Mouse (Mus musculus) limb, embryonic 12.5 days (tissue): ENCODE data around the gene Camta1. TPM values are rescaled to one million over a fixed set of nuclear protein-coding genes. Genes with fewer than 3 reads are reported as not detected.

Source experiments
- ATAC-seq: fragments of 200-750 bp; cut with Nextera tagmentation; 2 replicates; pipeline ENCODE4 v1.8.0; 2017; ENCODE audit warnings: low read depth, moderate TSS enrichment; ENCODE audit not compliant: insufficient number of reproducible peaks, insufficient read depth, low FRiP score, low TSS enrichment
- H3K27ac ChIP-seq: fragments of 300-500 bp; sonication (generic); 2 replicates; pipeline ENCODE4 v1.5.1; 2016; ENCODE audit warnings: mild to moderate bottlenecking, moderate library complexity
- H3K27me3 ChIP-seq: fragments of 300-500 bp; sonication (generic); 2 replicates; pipeline ENCODE4 v1.6.1; 2016; ENCODE audit warnings: mild to moderate bottlenecking, moderate library complexity
- H3K36me3 ChIP-seq: fragments of 300-500 bp; sonication (generic); 2 replicates; pipeline ENCODE4 v1.6.1; 2016; ENCODE audit warnings: mild to moderate bottlenecking, moderate library complexity
- H3K4me1 ChIP-seq: fragments of 300-500 bp; sonication (generic); replicated peaks from 2 replicates; pipeline ENCODE4 v1.6.1; 2016
- H3K4me2 ChIP-seq: fragments of 300-500 bp; sonication (generic); 2 replicates; pipeline ENCODE4 v1.6.1; 2016; ENCODE audit warnings: mild to moderate bottlenecking, moderate library complexity
- H3K4me3 ChIP-seq: fragments of 300-500 bp; sonication (generic); replicated peaks from 2 replicates; pipeline ENCODE4 v1.5.1; 2016; ENCODE audit warnings: mild to moderate bottlenecking
- H3K9ac ChIP-seq: fragments of 300-500 bp; sonication (generic); replicated peaks from 2 replicates; pipeline ENCODE4 v1.6.1; 2016; ENCODE audit warnings: mild to moderate bottlenecking, moderate library complexity
- H3K9me3 ChIP-seq: fragments of 300-500 bp; sonication (generic); 2 replicates; pipeline ENCODE4 v1.6.1; 2016; ENCODE audit warnings: mild to moderate bottlenecking, moderate library complexity
- WGBS: fragments of 180-500 bp; shearing (Covaris S2); methylation state at CpG from one replicate; pipeline ENCODE4 v1.1.7; 2016; 5-methylcytosine and 5-hydroxymethylcytosine counted together
- polyA plus RNA-seq: library from polyadenylated mRNA; unstranded; fragments of >200 nt; fragmentation: Nextera tagmentation; extraction: Ambion mirVana; gene quantifications from 2 replicates; pipeline ENCODE4 v1.2.1, GENCODE M21; 2016

Gene Camta1
- polyA plus RNA-seq, 1 experiment from 2014 or later: 106 TPM

DNA sequence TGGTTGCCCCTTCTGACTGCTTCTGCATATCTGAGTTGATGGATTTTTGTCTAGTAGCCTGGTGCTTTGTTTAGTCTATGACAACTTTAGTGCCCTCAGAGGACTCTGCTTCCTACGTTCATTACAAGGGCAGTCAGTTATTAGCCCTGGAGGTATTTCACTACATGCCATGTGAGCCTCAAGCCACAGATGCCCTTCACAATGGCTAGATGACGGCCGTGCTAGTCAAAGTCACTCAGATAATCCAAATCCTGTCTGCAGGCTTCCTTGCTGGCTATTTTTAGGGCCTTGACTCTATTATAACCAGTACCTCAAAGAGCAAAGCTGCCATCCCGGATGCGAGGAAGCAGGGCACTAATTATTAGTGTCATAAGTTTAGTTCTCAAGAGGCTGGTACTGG, 778.6 kb downstream of the Camta1 start:
- Histone ChIP-seq H3K27me3 (no peaks in the 10 kb centered on the region), H3K9me3 (no peaks in the 10 kb centered on the region), H3K27ac (no peak overlapping the region), H3K4me1 (no peaks in the 10 kb centered on the region), H3K36me3 (peaks cover 76% of the 10 kb centered on the region), H3K4me2 (no peak overlapping the region), H3K9ac (no peak overlapping the region), H3K4me3 (no peak overlapping the region)
- 70% methylated on average over 5 of the region's 5 CpGs for WGBS
- ATAC-seq: no peak

DNA sequence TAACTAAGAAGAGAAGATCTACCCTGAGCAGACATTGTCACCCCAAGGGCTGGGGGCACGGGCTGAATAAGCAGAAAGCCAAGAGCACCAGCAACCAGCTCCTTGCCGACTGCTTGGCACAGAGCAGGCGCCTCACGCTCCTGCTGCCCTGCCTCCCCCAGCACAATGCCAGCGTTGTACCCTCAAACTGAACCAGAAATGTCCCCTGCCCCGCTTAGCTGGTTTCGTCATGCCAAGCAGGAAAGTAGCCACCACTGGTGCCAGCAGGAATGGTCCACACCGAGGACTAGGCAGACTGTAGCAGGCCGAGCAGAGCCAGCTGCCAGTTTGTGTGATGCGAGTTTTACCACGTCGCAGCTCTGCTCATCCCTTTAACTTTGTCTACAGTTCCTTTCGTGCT, 779.7 kb downstream of the Camta1 start:
- H3K9me3 ChIP-seq: no peaks in the 10 kb centered on the region
- H3K36me3 ChIP-seq: peaks cover 81% of the 10 kb centered on the region
- no peaks in the 10 kb centered on the region for H3K27me3 ChIP-seq
- 94% methylated on average over 13 of the region's 13 CpGs for WGBS
- H3K4me1 ChIP-seq: no peaks in the 10 kb centered on the region
- H3K27ac ChIP-seq: no peak overlapping the region
- H3K4me3 ChIP-seq: no peak overlapping the region
- no peak overlapping the region for H3K4me2 ChIP-seq
- no peak overlapping the region for H3K9ac ChIP-seq
- no peak for ATAC-seq

DNA sequence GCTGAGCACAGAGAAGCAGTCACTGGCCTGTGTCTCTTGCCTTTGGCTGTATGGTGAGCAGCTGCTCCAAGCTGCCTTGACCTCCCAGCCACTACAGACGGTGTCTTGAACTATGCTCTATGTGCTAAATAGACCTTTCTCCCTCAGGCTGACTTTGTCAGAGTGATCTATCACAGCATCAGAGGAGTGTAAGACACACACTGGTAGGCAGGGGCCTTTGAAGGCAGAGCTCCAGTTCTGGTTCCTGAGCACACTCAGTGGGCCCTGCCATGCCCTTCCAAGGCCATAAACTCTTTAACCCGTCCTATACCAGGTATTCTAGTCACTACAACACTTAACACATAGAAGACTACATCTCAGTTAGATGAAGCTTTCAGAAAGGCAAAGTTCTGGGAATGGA, 780.3 kb downstream of the Camta1 start:
- no peaks in the 10 kb centered on the region for H3K27me3 ChIP-seq
- peaks cover 87% of the 10 kb centered on the region for H3K36me3 ChIP-seq
- H3K27ac ChIP-seq: no peak overlapping the region
- H3K4me1 ChIP-seq: no peaks in the 10 kb centered on the region
- H3K9ac ChIP-seq: no peak overlapping the region
- 65% methylated on average over 2 of the region's 2 CpGs for WGBS
- no peak overlapping the region for H3K4me2 ChIP-seq
- no peaks in the 10 kb centered on the region for H3K9me3 ChIP-seq
- ATAC-seq: no peak
- no peak overlapping the region for H3K4me3 ChIP-seq

DNA sequence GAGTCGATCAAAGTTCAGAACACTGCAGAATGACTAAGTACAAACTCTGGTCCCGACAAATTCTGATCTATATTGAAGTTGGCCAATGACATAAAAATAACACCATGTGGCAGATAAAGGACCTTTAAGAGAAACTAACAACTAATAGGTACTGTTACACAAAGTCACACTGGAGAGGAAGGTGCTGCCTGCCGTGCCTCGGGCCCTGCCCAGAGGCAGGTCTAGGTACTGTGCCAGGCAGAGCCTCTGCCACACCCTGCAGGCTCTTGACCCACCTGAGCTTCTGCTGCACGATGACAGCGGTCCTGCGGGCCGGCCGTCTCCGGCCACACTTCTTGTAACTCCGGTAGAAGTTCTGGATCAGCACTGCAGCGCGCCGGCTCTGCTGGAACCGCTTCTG, 786.9 kb downstream of the Camta1 start:
- WGBS: 94% methylated on average over 15 of the region's 15 CpGs
- no peak overlapping the region for H3K4me2 ChIP-seq
- no peak overlapping the region for H3K4me3 ChIP-seq
- H3K27me3 ChIP-seq: no peaks in the 10 kb centered on the region
- H3K36me3 ChIP-seq: peaks cover 66% of the 10 kb centered on the region
- H3K4me1 ChIP-seq: no peaks in the 10 kb centered on the region
- no peak overlapping the region for H3K27ac ChIP-seq
- ATAC-seq: no peak
- no peaks in the 10 kb centered on the region for H3K9me3 ChIP-seq
- no peak overlapping the region for H3K9ac ChIP-seq

DNA sequence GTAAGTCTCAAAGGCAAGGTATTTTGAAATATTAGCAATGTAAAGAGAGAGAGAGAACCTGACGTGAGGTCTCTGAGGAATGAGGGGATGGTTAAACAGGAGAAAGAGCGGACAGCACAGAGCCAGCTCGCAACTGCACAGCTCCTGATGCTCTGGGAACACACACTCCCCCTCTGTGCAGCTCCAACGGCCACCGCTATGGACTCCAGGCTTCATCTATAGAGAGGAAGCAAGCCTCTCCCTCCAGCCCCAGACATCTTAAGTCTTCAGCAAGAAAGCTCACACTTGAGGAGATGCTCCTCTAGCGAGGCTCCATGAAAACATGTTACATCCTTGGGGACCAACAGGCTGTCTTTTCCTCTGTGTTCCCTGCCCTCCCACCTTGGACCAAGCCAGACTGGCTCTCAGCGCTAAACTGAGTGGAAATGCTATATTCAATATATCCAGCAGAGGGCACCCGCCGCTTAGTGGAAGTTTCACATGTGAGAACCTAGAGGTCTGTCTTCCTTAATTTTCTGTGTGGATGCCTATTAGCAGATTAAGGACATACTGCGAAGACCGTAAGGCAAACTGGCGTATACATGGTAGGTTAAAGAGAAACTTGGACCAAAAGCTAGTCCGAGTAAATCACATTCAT, 788.5 kb downstream of the Camta1 start:
- no peak overlapping the region for H3K27ac ChIP-seq
- ATAC-seq: no peak; the same call in 1 of the 2 replicates
- H3K36me3 ChIP-seq: peaks cover 54% of the 10 kb centered on the region
- H3K4me2 ChIP-seq: no peak overlapping the region
- WGBS: 55% methylated on average over 13 of the region's 13 CpGs
- H3K27me3 ChIP-seq: no peaks in the 10 kb centered on the region
- H3K9me3 ChIP-seq: no peaks in the 10 kb centered on the region
- H3K4me1 ChIP-seq: no peaks in the 10 kb centered on the region
- no peak overlapping the region for H3K4me3 ChIP-seq
- H3K9ac ChIP-seq: no peak overlapping the region

DNA sequence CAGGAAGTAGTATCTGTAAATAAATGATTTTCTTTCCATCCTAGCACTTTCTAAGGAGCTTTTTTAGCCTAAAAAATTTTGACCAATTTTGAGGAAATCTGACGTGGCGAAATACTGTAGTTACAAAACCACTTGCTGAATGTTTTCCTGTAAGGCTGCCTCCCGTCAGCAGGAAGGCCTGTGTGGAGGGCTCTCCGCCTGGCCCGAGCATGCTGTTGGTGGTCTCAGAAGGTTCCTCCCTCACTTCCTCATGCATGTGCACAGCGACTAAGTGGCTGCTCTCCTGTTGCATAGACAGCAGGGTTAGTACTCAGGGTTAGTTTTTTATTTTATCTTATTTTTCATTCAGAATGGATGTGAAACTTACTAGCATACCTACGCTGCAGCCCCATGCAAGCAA, 790.7 kb downstream of the Camta1 start:
- no peaks in the 10 kb centered on the region for H3K4me1 ChIP-seq
- ATAC-seq: no peak
- no peak overlapping the region for H3K27ac ChIP-seq
- no peak overlapping the region for H3K4me3 ChIP-seq
- no peaks in the 10 kb centered on the region for H3K27me3 ChIP-seq
- H3K36me3 ChIP-seq: peaks cover 34% of the 10 kb centered on the region
- no peaks in the 10 kb centered on the region for H3K9me3 ChIP-seq
- H3K4me2 ChIP-seq: no peak overlapping the region
- WGBS: 85% methylated on average over 7 of the region's 7 CpGs
- H3K9ac ChIP-seq: no peak overlapping the region

DNA sequence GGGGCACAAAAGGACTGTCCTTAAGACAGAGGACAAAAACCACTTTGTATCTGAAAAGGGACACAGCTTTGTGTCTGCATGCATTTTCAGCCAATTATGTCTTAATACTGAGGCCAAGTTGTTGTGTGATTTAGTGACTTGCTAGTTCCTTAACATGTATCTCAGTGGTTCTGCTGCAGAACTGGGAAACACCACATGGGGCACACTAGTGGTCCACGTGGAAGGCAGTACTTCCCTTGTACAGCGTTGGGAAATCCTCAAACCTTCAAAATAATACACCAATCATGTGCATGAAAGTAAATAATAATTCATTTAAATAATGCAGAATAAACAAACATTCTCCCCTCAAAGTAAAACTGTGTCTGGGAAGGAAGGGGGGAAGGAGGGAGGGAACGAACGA, 792.9 kb downstream of the Camta1 start:
- ATAC-seq: no peak
- Histone ChIP-seq H3K27ac (no peak overlapping the region), H3K4me1 (no peaks in the 10 kb centered on the region), H3K36me3 (0 out of 2 replicates have a peak, but pooled peaks cover 14% of the 10 kb centered on the region), H3K27me3 (no peaks in the 10 kb centered on the region), H3K4me2 (no peak overlapping the region), H3K9ac (no peak overlapping the region), H3K4me3 (no peak overlapping the region), H3K9me3 (no peaks in the 10 kb centered on the region)
- WGBS: 76% methylated on average over 4 of the region's 4 CpGs

DNA sequence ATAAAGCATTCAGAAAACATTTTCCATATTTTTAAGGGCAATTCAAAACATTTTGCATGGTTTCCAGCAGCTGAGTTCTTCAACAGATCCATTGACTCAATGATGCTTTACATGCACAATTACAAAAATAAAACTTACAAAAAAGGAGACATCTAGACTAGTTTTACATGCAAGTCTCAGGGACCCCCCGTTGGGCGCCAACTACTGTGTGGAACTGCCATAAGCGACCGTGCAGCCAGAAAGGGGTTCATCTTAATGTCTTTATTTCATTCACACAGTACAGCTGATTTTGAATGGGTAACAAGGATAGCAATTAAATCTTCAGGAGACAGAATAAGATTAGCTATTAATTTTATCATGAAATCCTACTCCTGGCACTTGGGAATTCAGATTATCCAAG, 802.1 kb downstream of the Camta1 start:
- no peak overlapping the region for H3K9ac ChIP-seq
- no peaks in the 10 kb centered on the region for H3K27me3 ChIP-seq
- no peak overlapping the region for H3K4me2 ChIP-seq
- peaks cover 10% of the 10 kb centered on the region for H3K4me1 ChIP-seq
- no peak for ATAC-seq
- 0 out of 2 replicates have a peak, but pooled peaks cover 4% of the 10 kb centered on the region for H3K9me3 ChIP-seq
- 96% methylated on average over 4 of the region's 4 CpGs for WGBS
- no peak overlapping the region for H3K27ac ChIP-seq
- H3K36me3 ChIP-seq: peaks cover 18% of the 10 kb centered on the region
- H3K4me3 ChIP-seq: no peak overlapping the region

DNA sequence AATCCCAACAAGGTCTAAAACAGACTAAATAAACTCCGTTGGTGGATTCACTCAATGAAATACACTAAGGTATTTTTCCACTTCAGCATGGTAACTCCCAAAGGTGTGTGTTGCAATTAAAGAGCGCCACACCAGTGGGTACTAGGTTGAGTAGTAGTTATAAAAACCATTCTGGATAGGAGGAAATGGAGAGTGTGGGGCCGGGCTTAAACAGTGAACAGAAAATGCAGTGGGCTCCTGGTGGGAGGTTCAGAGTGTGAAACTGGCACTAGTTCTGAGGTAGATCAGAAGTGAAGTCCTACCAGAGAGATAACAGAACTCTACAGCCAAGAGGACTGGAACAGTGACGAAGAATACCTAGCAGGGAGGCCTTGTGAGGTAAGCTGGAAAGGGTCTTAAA, 803.0 kb downstream of the Camta1 start:
- peak overlapping the region; percentile 95 for H3K4me3 ChIP-seq
- H3K4me1 ChIP-seq: peaks cover 10% of the 10 kb centered on the region
- peaks cover 27% of the 10 kb centered on the region for H3K36me3 ChIP-seq
- no peak overlapping the region for H3K9ac ChIP-seq
- WGBS: 80% methylated on average over 4 of the region's 4 CpGs
- H3K27me3 ChIP-seq: no peaks in the 10 kb centered on the region
- 0 out of 2 replicates have a peak, but pooled peaks cover 4% of the 10 kb centered on the region for H3K9me3 ChIP-seq
- peak overlapping the region; percentile 80; the same call in 1 of the 2 replicates for H3K27ac ChIP-seq
- peak overlapping the region; percentile 74 for H3K4me2 ChIP-seq
- no peak for ATAC-seq

DNA sequence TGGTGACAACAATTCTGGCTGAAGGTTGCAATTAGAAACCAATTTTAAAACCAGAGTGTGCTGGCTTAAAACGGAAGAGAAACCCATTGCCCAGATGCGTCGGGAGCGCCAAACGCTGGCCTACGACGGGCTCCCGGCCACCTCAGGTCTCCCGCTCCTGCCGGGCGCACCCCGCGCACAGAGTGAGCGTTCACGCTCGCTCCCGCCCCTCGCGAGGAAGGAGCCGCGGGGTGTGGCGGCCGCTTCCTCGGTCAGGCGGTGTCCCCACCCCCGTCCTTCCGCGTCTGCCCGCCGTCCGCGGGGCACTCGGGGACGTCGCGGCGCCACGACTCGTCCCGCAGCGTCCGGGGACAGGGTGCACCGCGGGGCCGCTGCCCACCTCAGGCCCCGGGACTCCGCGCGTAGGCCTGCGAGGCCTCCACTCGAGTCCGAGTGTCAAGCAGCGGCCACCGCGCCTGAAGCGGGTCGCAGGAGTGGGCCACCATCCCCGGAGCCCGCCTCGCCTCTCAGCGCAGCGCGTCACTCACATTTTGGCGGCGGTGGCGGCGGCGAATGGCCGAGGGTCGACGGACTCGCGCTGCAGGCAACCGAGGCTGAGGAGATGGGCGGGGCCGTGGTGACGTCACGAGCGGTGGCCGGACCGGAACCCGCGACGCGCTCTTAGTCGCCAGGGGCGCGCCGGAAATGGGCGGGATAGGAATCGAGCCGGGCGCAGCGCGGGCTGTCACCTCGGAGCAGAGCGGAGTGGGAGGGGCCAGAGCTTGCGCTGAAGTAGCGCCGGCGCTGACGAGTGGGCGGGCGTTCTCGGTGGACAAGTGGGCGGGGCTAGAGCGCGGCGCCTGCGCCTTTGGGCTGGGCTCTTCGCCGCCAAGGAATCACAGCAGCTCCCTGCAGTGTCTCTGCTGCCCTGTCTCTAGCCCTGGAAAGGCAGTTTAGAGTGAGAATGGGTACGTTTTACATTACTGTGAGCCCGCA, 804.0 kb downstream of the Camta1 start, which contains the start of gene Vamp3:
Gene Vamp3, minus strand, starts transcription at position 617 of the 975 bp plus-strand sequence.
- H3K27me3 ChIP-seq: no peaks in the 10 kb centered on the region
- peak; percentile 99 for ATAC-seq
- H3K4me2 ChIP-seq: peak within 1 kb of the TSS; percentile 74
- peak within 1 kb of the TSS; percentile 93 for H3K27ac ChIP-seq
- H3K9ac ChIP-seq: peak within 1 kb of the TSS; percentile 89
- peak within 1 kb of the TSS; percentile 95 for H3K4me3 ChIP-seq
- peaks cover 34% of the 10 kb centered on the region for H3K36me3 ChIP-seq
- peaks cover 10% of the 10 kb centered on the region for H3K4me1 ChIP-seq
- under 1% methylated on average over 112 of the region's 114 CpGs for WGBS
- H3K9me3 ChIP-seq: 0 out of 2 replicates have a peak, but pooled peaks cover 4% of the 10 kb centered on the region

DNA sequence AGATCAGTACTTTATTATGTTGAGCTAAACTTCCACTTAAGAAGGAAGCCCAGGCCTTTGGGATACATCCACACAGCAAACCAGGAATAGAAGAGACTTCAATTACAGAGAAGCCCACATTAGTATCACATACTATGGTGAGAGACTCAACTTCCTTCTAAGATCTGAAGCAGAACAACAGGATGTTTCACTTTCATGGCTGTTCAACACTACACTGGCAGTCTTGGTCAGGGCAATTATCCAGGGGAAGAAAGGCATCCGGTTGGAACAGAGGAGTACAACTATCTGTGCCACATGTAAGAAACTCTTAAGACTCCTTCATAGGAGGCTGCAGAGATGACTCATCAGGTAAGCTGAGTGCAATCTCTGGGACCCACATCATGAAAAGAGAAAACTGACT, 810.5 kb downstream of the Camta1 start:
- H3K4me2 ChIP-seq: no peak overlapping the region
- ATAC-seq: no peak
- H3K9ac ChIP-seq: no peak overlapping the region
- peaks cover 83% of the 10 kb centered on the region for H3K36me3 ChIP-seq
- 75% methylated on average over 1 of the region's 1 CpGs for WGBS
- no peaks in the 10 kb centered on the region for H3K4me1 ChIP-seq
- H3K27ac ChIP-seq: no peak overlapping the region
- no peak overlapping the region for H3K4me3 ChIP-seq
- H3K9me3 ChIP-seq: no peaks in the 10 kb centered on the region
- no peaks in the 10 kb centered on the region for H3K27me3 ChIP-seq
